Mouse (Mus musculus) gastrocnemius, adult 2 months (tissue): Measurements from ENCODE around the gene Tdrd9. TPM values are rescaled to one million over a fixed set of nuclear protein-coding genes. Genes with fewer than 3 reads are reported as not detected.
A peak's percentile ranks its signal among the peaks of the same experiment; 100 is the strongest.
"Not testable (repeated sequence)": the region's sequence is repeated elsewhere in the genome, so short reads cannot be mapped to it uniquely, and the experiment has no call there.

Experiments
- DNase-seq: peaks from one replicate; pipeline ENCODE4 v3.0.0; 2022
- H3K27ac ChIP-seq: fragments of 200-600 bp; 2 replicates; pipeline ENCODE4 v1.8.1; 2022; ENCODE audit warnings: mild to moderate bottlenecking
- H3K4me3 ChIP-seq: fragments of 200-600 bp; 2 replicates; pipeline ENCODE4 v1.8.1; 2022; ENCODE audit warnings: mild to moderate bottlenecking, moderate library complexity
- CTCF ChIP-seq: fragments of 200-600 bp; IDR thresholded peaks from 2 replicates; pipeline ENCODE4 v1.8.1; 2022; ENCODE audit warnings: antibody characterized with exemption, mild to moderate bottlenecking, moderate library complexity
- intact Hi-C: fragments of 180-260 bp; cut with DNase I; formaldehyde crosslinking; loops from one replicate; pipeline ENCODE4 v1.15.1; 2025
- total RNA-seq, 2 experiments: library from RNA; stranded (reverse); gene quantifications; 2 replicates each; pipeline ENCODE4 v1.2.3; 2021

The Tdrd9 gene
- total RNA-seq, 2 experiments from 2014 or later = 0.20 to 0.41 TPM

DNA sequence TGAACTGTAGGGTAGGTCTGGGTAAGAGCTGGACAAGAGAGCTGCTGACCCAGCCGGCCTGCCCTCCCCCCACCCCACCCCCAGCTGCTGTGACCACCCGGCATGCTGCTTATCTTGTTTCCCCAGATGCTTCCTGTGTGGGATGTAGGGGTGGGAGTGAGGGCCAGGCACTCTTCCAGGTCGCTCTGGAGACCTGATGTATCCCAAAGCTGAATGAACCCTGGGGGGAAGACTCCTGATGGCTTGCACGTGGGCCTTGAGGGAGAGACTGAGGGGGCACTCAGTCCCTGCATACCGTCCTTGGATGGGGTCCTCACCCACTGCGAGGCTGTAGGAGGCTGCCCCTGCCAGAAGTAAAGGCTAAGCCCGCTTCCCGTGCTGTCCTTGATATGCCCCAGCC, 26.2 kb upstream of the Tdrd9 start:
- peak; percentile 48 for DNase-seq
- no peak for TF ChIP-seq CTCF
- no peak overlapping the region for H3K4me3 ChIP-seq
- intact Hi-C loops = no loop called here
- peak overlapping the region; percentile 83 for H3K27ac ChIP-seq

DNA sequence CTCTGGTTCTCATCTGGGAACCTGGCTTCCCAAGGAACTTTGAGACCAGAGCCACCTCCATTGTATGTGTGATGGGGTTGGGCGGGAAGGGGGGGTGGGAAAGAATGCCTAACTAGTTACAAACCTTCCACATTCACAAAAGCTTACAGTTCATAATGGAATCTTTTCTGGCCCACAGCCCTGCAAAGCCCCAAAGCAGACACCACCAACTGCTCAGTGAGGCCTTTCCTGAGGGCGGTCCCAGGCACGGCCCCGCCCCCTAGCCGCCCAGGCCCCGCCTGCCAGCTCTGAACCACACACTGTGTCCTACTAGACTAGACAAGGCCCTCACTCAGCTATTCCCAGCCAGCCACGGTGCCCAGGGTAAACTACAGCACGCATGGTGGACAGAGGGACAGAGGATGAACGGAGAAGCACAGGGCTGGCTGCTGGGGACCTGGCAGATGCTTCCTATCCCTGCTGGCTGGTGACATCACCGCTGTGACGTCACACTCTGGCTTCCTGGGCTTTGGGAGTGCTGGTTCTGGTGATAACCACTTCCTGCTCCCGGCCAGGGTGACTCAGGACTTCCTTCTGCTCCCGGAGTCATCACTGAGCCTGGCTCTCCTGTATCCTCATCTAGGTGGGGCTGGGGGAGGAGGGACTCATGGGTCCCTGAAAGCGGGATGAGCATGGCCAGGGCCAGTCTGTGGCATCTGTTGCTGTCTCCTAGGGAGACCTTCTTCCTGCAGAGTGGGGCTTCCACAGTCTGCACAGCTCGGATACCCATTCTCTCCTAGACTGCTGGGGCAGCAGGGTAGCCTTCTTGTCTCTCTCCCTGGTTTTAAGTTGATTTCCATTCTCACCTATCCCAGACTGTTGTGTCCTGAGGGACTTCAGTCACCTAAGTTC, 25.3 kb upstream of the Tdrd9 start:
- peak overlapping the region; percentile 83 for H3K27ac ChIP-seq
- DNase-seq, H3K4me3 ChIP-seq: not testable (repeated sequence)
- intact Hi-C loops = loop anchor here (1.0 kb wide), 1 partner anchor 68 kb away; no protein-coding TSS in a partner anchor

DNA sequence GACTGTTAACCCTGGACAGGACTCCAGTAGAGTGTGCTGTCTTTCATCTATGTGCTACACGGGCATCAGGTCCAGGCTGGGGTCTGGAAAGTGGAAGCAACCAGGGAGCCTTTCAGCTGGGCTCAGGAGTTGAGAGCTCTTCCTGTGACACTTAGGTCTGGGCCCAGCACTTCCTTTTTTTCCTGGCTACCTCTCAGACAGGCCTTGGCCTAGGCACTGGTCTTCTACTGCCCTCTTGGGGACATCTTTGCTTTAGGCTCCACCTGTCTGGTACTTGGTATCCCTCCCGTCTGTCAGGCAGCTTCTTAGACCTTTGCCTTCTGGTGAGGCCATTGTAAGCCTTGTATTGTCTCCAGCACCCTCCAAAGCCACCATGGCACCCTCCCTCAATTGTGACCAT, 24.6 kb upstream of the Tdrd9 start:
- intact Hi-C loops = loop anchor here (1.0 kb wide), 1 partner anchor 68 kb away; no protein-coding TSS in a partner anchor
- DNase-seq = peak; percentile 66
- TF ChIP-seq CTCF = peak; percentile 80
- Histone ChIP-seq H3K4me3 (no peak overlapping the region), H3K27ac (peak overlapping the region; percentile 25)

DNA sequence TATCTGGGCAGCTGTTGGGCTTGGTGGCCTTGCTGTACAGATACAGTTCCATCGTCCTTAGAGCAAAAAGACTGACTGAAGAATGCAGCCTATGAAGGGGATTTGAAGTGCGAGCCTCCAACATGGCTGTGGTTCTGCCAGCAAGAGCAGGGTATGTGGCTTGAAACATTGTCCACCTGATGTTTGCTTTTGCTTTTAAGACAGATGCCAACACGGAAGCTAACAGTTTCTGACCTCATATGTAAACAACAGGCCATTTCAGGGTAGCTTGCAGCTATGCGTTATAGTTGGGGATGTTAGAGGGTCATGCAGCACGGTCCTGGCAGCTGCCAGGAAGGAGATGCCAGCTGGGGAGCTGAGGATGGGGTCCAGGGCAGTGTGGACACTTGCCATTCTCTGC, 20.9 kb upstream of the Tdrd9 start:
- TF ChIP-seq CTCF = no peak
- Histone ChIP-seq H3K27ac (no peak overlapping the region), H3K4me3 (no peak overlapping the region)
- DNase-seq = no peak
- intact Hi-C loops = loop anchor here (10.0 kb wide), 1 partner anchor 206 kb away; no protein-coding TSS in a partner anchor

DNA sequence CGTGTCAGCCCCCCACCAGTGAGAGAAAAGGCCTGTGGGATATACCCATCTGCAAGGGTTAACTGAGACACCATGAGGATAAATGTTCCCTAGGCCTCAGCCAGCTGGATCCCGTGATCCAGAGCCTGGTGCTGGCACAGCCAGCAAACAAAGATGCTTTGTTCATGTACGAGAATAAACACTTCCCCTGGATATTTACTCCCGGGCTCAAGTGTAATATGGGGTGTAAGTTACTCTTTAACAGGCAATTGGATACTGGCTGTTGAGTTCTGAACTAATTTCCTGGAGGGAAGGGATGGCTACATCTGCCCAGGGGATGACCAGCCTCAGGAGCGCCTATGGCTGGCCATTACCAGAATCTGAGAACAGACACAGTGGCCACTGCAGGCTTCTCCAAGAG, 19.7 kb upstream of the Tdrd9 start:
- DNase-seq = no peak
- no peak overlapping the region for H3K4me3 ChIP-seq
- TF ChIP-seq CTCF = no peak
- intact Hi-C loops = loop anchor here (10.0 kb wide), 1 partner anchor 207 kb away; no protein-coding TSS in a partner anchor
- no peak overlapping the region for H3K27ac ChIP-seq

DNA sequence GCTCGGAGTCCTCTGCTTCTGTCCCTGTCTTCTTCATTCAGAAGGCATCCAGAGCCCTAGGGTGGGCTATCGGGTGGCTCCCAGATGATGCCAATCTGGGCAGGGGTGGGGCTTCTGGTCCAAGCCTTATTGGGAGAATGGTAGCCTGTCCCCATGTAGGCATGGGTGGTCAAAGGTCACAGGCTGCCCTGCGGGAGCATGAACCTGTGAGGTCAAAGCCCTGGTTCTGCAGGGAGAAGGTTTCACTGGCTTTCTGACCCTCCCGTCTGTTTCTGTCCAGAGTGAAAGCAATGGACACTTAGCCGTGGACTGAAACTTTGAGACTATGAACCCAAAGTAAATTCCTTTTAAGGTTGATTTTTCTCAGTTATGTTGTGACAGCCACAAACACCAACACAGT, 15.2 kb upstream of the Tdrd9 start:
- DNase-seq = no peak
- Histone ChIP-seq H3K4me3 (no peak overlapping the region), H3K27ac (no peak overlapping the region)
- intact Hi-C loops = loop anchor here (10.0 kb wide), 1 partner anchor 211 kb away; no protein-coding TSS in a partner anchor
- no peak for TF ChIP-seq CTCF

DNA sequence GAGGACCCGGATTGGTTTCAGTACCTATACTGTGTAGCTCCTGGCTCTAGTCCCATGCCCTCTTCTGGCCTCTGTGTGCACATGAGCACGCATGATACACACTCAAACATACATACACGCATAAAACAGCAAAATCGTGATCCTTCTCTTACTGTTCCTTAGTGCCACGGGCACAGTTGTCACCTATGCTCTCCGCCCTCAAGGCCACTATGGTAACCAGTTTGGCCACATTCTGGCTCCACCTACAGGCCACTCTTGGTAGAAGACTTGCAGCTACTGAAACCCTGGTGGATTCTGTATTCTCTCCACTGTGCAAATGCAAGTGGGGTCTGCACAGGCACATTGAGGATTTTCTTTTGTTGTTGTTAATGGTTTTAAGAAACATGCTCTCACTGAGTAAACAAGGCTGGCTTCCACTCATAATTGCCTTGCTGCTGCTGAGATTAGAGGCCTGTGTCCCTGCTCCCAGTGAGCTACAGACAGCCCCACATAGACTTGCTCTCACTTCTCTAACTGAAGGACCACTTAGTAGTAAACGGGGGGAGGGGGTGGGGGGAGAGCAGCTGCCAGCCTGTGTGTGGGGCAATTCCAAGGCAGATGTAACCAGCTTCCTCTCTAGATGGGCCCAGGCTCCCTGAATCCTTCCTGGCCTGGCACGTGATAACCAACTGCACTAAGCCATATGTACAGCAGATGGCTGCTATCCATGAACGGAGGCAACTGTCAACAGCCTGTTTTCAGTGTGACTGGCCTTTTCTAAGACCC, 13.1 kb upstream of the Tdrd9 start:
- Histone ChIP-seq H3K27ac (no peak overlapping the region), H3K4me3 (no peak overlapping the region)
- intact Hi-C loops = loop anchor here (10.0 kb wide), 1 partner anchor 213 kb away; no protein-coding TSS in a partner anchor
- TF ChIP-seq CTCF = peak; percentile 84
- peak; percentile 76 for DNase-seq

DNA sequence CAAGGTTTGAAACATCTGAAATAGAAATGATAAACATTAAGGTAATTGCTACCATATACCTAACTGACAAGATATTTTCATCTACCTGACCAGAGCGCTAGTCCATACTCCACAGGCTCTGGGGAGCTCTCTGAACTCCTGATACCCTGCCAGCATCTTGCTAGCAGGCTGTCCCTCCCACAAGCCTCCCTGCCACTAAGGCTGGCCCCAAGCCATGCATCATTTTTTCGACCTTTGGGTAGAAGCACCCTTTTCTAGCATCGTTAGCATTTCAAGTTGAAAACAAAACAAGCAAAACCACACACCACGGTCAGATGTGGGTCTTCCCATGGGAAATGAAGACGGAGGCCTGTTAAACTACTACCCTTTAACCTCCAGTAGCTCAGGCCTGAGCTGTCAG, 8.0 kb upstream of the Tdrd9 start:
- Histone ChIP-seq H3K4me3 (no peak overlapping the region), H3K27ac (no peak overlapping the region)
- TF ChIP-seq CTCF = no peak
- intact Hi-C loops = no loop called here
- no peak for DNase-seq

DNA sequence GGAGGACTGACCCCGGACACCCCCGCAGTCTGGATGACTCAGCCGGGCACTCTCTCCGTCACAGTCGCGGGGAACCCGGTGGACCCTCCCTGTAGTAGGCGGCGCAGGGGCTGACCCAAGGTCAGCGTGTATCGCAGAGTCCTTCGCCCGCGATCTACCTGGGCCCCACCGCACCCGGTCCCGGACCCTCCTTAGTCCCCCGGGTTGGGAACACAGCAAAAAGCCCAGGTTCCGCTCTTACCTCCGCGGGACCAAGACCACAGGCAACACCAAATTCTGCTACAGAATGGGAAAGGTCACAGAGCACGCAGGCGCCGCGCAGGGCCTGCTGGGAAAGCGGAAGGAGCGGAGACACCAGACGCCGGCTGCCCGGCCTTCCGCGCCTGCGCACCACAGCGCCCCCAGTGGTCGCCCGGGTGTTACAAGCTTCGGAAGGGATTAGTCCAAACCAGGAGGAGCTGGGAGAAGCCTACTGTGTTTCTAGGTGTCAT, 4.6 kb upstream of the Tdrd9 start, which contains the start of gene Atp5mpl:
TSS of gene Atp5mpl (minus strand) at position 295 of the 491 bp plus-strand sequence.
- DNase-seq = peak; percentile 98
- Histone ChIP-seq H3K27ac (peak within 1 kb of the TSS; percentile 98), H3K4me3 (peak within 1 kb of the TSS; percentile 76)
- intact Hi-C loops = no loop called here
- peak; percentile 98 for TF ChIP-seq CTCF

DNA sequence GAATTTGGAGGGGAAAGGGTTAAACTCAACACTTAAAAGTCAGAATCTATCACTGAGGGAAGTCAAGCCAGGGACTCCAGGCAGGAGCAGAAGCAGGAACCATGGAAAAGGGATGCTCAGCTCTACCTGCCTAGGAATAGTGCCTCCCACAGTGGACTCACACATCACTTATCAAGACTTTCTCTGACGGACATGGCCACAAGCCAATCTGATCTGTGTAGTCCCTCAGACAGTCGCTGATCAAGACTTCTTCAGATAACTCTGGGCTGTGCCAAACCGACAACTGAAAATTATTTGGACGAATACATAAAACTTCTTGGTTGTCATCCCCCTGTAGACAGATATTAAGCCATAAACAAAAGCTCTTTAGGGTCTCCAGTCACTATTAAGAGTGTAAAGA, 1.3 kb upstream of the Tdrd9 start:
- no peak for TF ChIP-seq CTCF
- intact Hi-C loops = no loop called here

DNA sequence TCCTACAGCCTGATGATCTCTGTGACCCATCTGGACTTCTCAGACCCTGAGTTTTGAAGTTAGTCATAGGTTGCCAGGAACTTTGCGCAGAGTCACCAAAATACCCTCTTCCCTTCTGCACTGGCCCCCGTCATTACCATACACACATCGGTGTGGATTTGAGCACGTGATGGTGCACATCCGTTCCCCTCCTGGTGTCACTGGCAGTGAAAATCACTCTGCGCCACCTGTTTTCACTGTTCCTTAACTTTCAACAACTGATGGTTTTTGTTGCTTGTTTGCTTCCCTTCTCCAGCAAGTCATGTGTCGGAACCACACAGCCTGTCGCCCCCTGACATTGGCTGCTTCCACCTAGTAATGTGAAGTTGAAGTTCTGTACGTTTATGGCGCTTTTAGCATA, 1.1 kb downstream of the Tdrd9 start:
- no peak for DNase-seq
- Histone ChIP-seq H3K27ac (no peak overlapping the region), H3K4me3 (no peak overlapping the region)
- intact Hi-C loops = no loop called here
- no peak for TF ChIP-seq CTCF

More for the DNA sequence above, 1.3 kb upstream of the Tdrd9 start:
- H3K27ac ChIP-seq = no peak overlapping the region
- H3K4me3 ChIP-seq = no peak overlapping the region
- no peak for DNase-seq

DNA sequence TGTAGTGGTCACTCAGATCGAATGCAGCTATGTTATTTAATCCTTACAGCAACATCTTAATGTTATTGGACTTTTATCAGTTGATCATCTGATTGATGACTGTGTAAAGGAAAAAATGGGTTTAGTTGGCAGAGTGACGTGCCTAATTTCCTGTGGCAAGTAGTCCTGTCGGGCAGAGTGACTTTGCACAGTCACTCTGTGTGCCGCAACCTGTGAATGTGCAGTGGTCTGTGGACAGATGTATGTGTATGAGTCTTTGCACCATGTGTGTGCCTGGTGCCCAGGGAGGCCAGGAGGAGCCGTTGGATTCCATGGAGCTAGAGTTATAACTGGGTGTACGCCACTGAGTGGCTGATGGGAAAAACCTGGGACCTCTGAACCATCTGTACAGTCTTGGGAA, 3.2 kb downstream of the Tdrd9 start:
- no peak overlapping the region for H3K4me3 ChIP-seq
- no peak for TF ChIP-seq CTCF
- no peak overlapping the region for H3K27ac ChIP-seq
- no peak for DNase-seq
- intact Hi-C loops = no loop called here

DNA sequence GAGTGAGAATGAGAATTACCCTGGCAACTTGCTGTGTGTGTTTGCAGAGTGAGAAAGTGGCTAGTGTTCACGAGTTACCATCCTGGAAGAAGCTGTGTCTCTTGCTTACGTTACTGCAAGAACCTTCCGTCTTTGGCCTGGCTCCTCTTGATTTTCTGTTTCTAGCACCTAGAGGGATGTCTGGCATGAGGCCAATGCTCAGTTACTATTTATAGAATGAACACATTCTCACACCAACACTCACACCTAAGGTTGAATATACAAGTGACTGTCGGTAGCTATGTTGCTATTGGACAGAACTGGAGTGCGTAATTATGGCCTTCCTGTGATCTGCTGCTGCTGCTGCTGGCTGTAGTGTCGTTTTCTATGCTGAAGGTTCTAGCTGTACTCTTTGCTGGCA, 5.8 kb downstream of the Tdrd9 start:
- no peak overlapping the region for H3K27ac ChIP-seq
- DNase-seq = no peak

More for the DNA sequence above, 5.8 kb downstream of the Tdrd9 start:
- intact Hi-C loops = no loop called here
- TF ChIP-seq CTCF = no peak
- H3K4me3 ChIP-seq = no peak overlapping the region
